Mouse (Mus musculus) c-Kit-positive CD71-positive TER-119-positive erythroid progenitor cells, embryonic 14.5 days (primary cell): ENCODE measurements around the gene Rfx4.

Experiments used
- DNase-seq: peaks from one replicate; pipeline ENCODE4 v3.0.0-alpha.2; 2013; ENCODE audit warnings: low spot score

Rfx4 gene

GRCm38 (mm10) chr10:84910758-84911384 lies 155.0 kb downstream of the Rfx4 start:
- DNase-seq = no peak

GRCm38 (mm10) chr10:84913148-84913547 lies 157.3 kb downstream of the Rfx4 start:
- DNase-seq = no peak

GRCm38 (mm10) chr10:84915476-84915875 lies 159.6 kb downstream of the Rfx4 start:
- no peak for DNase-seq

GRCm38 (mm10) chr10:84916810-84917730 lies 161.2 kb downstream of the Rfx4 start, which contains the start of gene Ric8b:
TSS of gene Ric8b (plus strand) at chr10:84917616.
- DNase-seq = peak; percentile 92

- peak; percentile 17 for DNase-seq
Measured at GRCm38 (mm10) chr10:84917731-84918095, 161.9 kb downstream of the Rfx4 start.

GRCm38 (mm10) chr10:84926336-84926735 lies 170.5 kb downstream of the Rfx4 start:
- DNase-seq = no peak

- DNase-seq = no peak
Measured at GRCm38 (mm10) chr10:84926885-84927284, 171.0 kb downstream of the Rfx4 start.

- no peak for DNase-seq
Measured at GRCm38 (mm10) chr10:84928465-84928864, 172.6 kb downstream of the Rfx4 start.

- no peak for DNase-seq
Measured at GRCm38 (mm10) chr10:84935553-84936209, 179.8 kb downstream of the Rfx4 start.

- no peak for DNase-seq
Measured at GRCm38 (mm10) chr10:84936832-84937515, 181.1 kb downstream of the Rfx4 start.

GRCm38 (mm10) chr10:84938094-84938820 lies 182.4 kb downstream of the Rfx4 start:
- no peak for DNase-seq

- no peak for DNase-seq
Measured at GRCm38 (mm10) chr10:84938886-84939285, 183.0 kb downstream of the Rfx4 start.

- DNase-seq = no peak
Measured at GRCm38 (mm10) chr10:84940356-84940755, 184.5 kb downstream of the Rfx4 start.

GRCm38 (mm10) chr10:84945692-84946091 lies 189.8 kb downstream of the Rfx4 start:
- no peak for DNase-seq

- DNase-seq = no peak
Measured at GRCm38 (mm10) chr10:84948970-84949683, 193.3 kb downstream of the Rfx4 start.

GRCm38 (mm10) chr10:84949684-84950010 lies 193.8 kb downstream of the Rfx4 start:
- DNase-seq = no peak

- no peak for DNase-seq
Measured at GRCm38 (mm10) chr10:84950384-84950783, 194.5 kb downstream of the Rfx4 start.

- DNase-seq = no peak
Measured at GRCm38 (mm10) chr10:84954236-84954635, 198.4 kb downstream of the Rfx4 start.
